Mouse (Mus musculus) bone marrow macrophage, adult 2 months (primary cell): ENCODE data around the gene Pnpla3.

Experiments used
- CTCF ChIP-seq: IDR thresholded peaks from 2 replicates; pipeline ENCODE4 v1.5.1; 2012; ENCODE audit warnings: low read depth, mild to moderate bottlenecking, low read length, moderate library complexity
- POLR2A ChIP-seq: IDR thresholded peaks from 2 replicates; pipeline ENCODE4 v1.6.1; 2012; ENCODE audit warnings: mild to moderate bottlenecking, low read depth, low read length, borderline replicate concordance

- TF ChIP-seq CTCF = no peak
- no peak for TF ChIP-seq POLR2A
These were observed 34.2 kb upstream of the Pnpla3 start for GRCm38 (mm10) chr15:84133440-84133839.
